Mouse (Mus musculus): ENCODE measurements around the gene Hmg20b. TPM values are rescaled to one million over a fixed set of nuclear protein-coding genes. Genes with fewer than 3 reads are reported as not detected.

Gene Hmg20b
- polyA plus RNA-seq (2014; fragmentation: Nextera tagmentation; extraction: Ambion mirVana): 30.6 and 36.5 TPM in 2 replicates

DNA sequence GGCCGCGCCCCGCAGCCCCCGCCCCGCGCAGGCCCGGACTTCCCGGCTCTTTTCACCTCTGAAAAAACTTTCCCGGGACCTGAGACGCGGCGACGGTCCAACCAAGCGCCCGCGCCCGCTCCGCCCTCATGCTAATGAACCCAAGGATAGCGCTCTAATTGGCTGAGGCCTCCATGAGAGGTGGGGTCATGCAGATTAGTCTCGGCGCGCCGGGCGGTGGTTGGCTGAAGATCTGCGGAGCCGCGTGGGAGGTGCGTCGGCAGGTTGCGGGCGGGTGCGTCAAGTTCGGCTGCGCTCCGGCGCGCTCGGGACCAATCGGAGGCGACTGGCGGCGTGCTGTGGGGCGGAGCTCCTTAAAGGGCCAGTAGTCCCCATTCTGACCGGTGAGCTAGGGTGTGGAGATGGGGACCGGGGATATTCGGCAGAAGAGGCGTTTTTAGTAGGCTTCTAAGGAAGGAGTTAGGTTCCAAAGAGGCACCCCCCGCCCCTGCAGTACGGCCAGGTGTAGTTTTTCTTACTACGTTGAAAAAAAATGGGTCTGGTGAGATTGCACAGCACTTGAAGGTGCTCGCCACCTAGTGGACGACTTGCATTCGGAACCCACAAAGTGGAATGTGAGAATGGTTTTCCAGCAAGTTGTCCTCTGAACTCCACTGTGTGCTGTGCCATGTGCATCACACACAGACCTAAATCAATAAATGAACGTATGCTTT, at the start of gene Hmg20b:
Gene Hmg20b, minus strand, starts transcription at position 130 of the 713 bp plus-strand sequence.
- H3K27ac ChIP-seq (replicated peaks; ENCODE audit: low read depth, low read length): peak within 1 kb of the TSS; percentile 27; the same call in 1 of the 2 replicates
- H3K4me2 ChIP-seq (ENCODE audit: low read length): peak within 1 kb of the TSS; percentile 92
- peak; percentile 97 for ATAC-seq (ENCODE audit: low FRiP score, low TSS enrichment)
- peaks cover 6% of the 10 kb centered on the region; the same call in 1 of the 2 replicates for H3K27me3 ChIP-seq (ENCODE audit: control insufficient read depth, insufficient read depth, low read length)
- H3K9ac ChIP-seq (replicated peaks; ENCODE audit: low read length): peak within 1 kb of the TSS; percentile 62
- DNase-seq: peak; percentile 99
- no peaks in the 10 kb centered on the region for H3K9me3 ChIP-seq (ENCODE audit: control insufficient read depth, low read length)
- peak within 1 kb of the TSS; percentile 60 for H3K4me3 ChIP-seq (replicated peaks; ENCODE audit: low read depth, low read length)
- peaks cover 11% of the 10 kb centered on the region for H3K4me1 ChIP-seq (ENCODE audit: control insufficient read depth, insufficient read depth, low read length)
- under 1% methylated on average over 54 of the region's 54 CpGs for WGBS
- H3K36me3 ChIP-seq (ENCODE audit: control insufficient read depth, insufficient read depth, low read length): no peaks in the 10 kb centered on the region

DNA sequence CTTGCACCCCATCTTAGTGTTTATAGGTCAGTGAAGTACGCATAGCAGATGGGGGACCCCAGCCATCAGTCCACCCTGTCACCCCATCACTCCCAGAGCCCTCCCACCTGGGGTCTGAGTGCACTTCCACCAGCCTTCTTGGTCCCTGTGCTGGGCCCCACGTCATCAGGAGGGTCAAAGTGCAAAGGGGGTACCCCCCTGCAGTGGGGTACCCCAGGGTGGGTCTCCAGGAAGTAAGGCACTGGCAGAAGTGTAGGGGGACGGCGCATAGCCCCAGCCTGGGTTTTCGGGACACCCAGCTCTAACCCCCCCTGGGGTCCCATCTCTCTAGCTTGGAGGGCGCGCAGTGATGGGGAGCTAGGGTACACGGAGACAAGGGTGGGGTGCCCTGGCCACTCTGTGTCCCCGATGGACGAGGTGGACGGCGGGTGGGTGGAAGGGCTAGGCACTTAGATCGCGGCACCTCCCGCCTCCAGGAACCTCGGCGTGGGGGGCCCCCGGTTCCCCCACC, 49.6 kb upstream of the Hmg20b start:
- no peak overlapping the region for H3K4me3 ChIP-seq (replicated peaks; ENCODE audit: low read depth, low read length)
- no peak overlapping the region; the same call in 1 of the 2 replicates for H3K9ac ChIP-seq (replicated peaks; ENCODE audit: low read length)
- H3K36me3 ChIP-seq (ENCODE audit: control insufficient read depth, insufficient read depth, low read length): peaks cover 26% of the 10 kb centered on the region

DNA sequence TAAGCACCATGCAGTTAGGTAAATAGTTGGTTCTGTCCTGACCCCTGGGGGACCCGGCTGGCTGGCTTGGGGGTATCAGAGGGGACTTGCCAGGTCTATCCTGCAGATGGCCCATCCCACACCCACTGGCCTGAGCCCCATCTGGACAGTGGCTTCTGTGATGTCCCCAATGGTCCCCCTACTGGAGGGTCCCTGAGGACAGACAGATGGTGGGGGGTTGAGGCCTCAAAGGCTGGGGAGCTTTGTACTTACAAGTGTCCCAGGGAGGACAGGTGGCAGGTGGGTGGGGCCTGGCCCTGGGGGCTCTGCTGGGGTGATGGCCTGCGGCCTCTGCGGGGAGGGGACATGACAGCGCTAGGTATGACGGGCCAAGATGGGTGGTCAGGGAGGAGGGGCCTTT, 49.0 kb upstream of the Hmg20b start:
- no peak overlapping the region for H3K4me2 ChIP-seq (ENCODE audit: low read length)
- no peak overlapping the region for H3K9ac ChIP-seq (replicated peaks; ENCODE audit: low read length)
- H3K27me3 ChIP-seq (ENCODE audit: control insufficient read depth, insufficient read depth, low read length): no peaks in the 10 kb centered on the region
- H3K27ac ChIP-seq (replicated peaks; ENCODE audit: low read depth, low read length): no peak overlapping the region
- H3K4me1 ChIP-seq (ENCODE audit: control insufficient read depth, insufficient read depth, low read length): peaks cover 27% of the 10 kb centered on the region
- ATAC-seq (ENCODE audit: low FRiP score, low TSS enrichment): no peak
- no peak for DNase-seq
- H3K36me3 ChIP-seq (ENCODE audit: control insufficient read depth, insufficient read depth, low read length): peaks cover 20% of the 10 kb centered on the region
- no peaks in the 10 kb centered on the region for H3K9me3 ChIP-seq (ENCODE audit: control insufficient read depth, low read length)
- no peak overlapping the region for H3K4me3 ChIP-seq (replicated peaks; ENCODE audit: low read depth, low read length)
- WGBS: 68% methylated on average over 5 of the region's 5 CpGs

More for the DNA sequence above, 49.6 kb upstream of the Hmg20b start:
- DNase-seq: no peak
- WGBS: 83% methylated on average over 18 of the region's 18 CpGs
- H3K27me3 ChIP-seq (ENCODE audit: control insufficient read depth, insufficient read depth, low read length): no peaks in the 10 kb centered on the region
- H3K27ac ChIP-seq (replicated peaks; ENCODE audit: low read depth, low read length): no peak overlapping the region
- no peaks in the 10 kb centered on the region for H3K9me3 ChIP-seq (ENCODE audit: control insufficient read depth, low read length)
- peak overlapping the region; percentile 27 for H3K4me2 ChIP-seq (ENCODE audit: low read length)
- ATAC-seq (ENCODE audit: low FRiP score, low TSS enrichment): no peak
- H3K4me1 ChIP-seq (ENCODE audit: control insufficient read depth, insufficient read depth, low read length): peaks cover 27% of the 10 kb centered on the region

DNA sequence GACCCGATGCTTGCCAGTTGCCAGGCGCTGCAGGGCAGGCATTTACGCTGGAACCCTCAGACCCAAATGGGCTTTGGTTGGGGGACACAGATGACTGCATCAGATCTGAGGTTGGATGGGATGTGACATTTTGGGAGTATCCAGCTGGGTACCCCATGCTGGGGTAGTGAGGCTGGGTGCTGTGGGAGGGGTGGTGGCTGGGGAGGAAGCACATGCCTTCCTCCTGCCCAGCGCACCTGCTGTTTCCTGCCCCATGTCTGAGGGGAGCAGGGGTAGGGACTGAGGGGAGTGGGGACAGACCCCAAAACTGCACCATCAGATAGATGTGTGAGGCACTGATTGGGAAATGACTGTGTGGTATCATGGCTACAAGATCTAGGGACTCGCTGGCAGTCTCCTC, 46.5 kb upstream of the Hmg20b start:
- DNase-seq: no peak
- no peaks in the 10 kb centered on the region for H3K27me3 ChIP-seq (ENCODE audit: control insufficient read depth, insufficient read depth, low read length)
- peaks cover 14% of the 10 kb centered on the region for H3K36me3 ChIP-seq (ENCODE audit: control insufficient read depth, insufficient read depth, low read length)
- no peak for ATAC-seq (ENCODE audit: low FRiP score, low TSS enrichment)
- H3K27ac ChIP-seq (replicated peaks; ENCODE audit: low read depth, low read length): no peak overlapping the region
- no peak overlapping the region for H3K4me3 ChIP-seq (replicated peaks; ENCODE audit: low read depth, low read length)
- peaks cover 18% of the 10 kb centered on the region for H3K4me1 ChIP-seq (ENCODE audit: control insufficient read depth, insufficient read depth, low read length)
- H3K9ac ChIP-seq (replicated peaks; ENCODE audit: low read length): no peak overlapping the region
- no peak overlapping the region for H3K4me2 ChIP-seq (ENCODE audit: low read length)
- WGBS: 46% methylated on average over 5 of the region's 5 CpGs
- no peaks in the 10 kb centered on the region for H3K9me3 ChIP-seq (ENCODE audit: control insufficient read depth, low read length)

DNA sequence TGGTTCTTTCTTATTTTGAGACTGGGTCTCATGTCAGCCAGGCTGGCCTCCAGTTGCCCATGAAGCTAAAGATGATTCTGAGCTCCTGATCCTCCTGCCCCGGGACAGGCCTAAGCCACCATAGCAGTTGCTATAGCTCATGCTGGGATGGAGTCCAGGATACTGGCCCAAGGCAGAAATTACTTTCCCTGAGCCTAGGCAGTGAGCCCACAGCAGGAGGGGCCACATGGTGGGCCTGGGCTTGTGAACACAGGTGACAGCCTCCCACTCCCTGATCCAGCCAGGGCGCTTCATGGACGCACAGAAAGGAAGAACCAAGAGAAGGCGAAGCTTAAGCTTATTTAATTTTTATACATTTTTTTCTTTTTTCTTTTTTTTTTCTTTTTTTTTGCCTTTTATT, 45.6 kb upstream of the Hmg20b start:
- 83% methylated on average over 4 of the region's 4 CpGs for WGBS
- Histone ChIP-seq H3K27me3 (ENCODE audit: control insufficient read depth, insufficient read depth, low read length) (no peaks in the 10 kb centered on the region), H3K4me3 (replicated peaks; ENCODE audit: low read depth, low read length) (no peak overlapping the region), H3K4me2 (ENCODE audit: low read length) (no peak overlapping the region), H3K4me1 (ENCODE audit: control insufficient read depth, insufficient read depth, low read length) (peaks cover 9% of the 10 kb centered on the region; the same call in 1 of the 2 replicates), H3K27ac (replicated peaks; ENCODE audit: low read depth, low read length) (no peak overlapping the region), H3K9me3 (ENCODE audit: control insufficient read depth, low read length) (no peaks in the 10 kb centered on the region), H3K36me3 (ENCODE audit: control insufficient read depth, insufficient read depth, low read length) (peaks cover 14% of the 10 kb centered on the region), H3K9ac (replicated peaks; ENCODE audit: low read length) (no peak overlapping the region)
- ATAC-seq (ENCODE audit: low FRiP score, low TSS enrichment) (no peak), DNase-seq (no peak)

DNA sequence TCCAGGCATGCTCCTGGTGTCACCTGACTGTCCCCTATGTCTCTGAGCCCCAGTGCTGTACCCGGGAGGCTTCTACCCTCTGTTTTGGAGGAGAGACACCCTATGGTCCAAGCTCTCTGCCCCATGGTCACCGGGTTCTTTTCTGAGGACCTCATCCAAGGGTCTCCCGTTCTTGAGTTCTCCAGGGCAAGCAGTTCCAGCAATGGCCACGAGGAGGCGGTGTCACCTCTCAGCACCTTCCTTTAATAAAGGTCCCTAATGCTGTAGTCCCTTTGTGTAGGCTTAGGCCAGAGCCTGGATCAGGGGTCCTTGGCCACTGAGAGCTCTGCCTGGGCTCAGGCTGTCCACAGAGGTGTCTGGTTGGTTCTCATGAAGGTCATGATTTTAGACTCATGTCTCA, 44.8 kb upstream of the Hmg20b start:
- DNase-seq (peak; percentile 77), ATAC-seq (ENCODE audit: low FRiP score, low TSS enrichment) (no peak)
- H3K27me3 ChIP-seq (ENCODE audit: control insufficient read depth, insufficient read depth, low read length): no peaks in the 10 kb centered on the region
- no peaks in the 10 kb centered on the region for H3K9me3 ChIP-seq (ENCODE audit: control insufficient read depth, low read length)
- no peak overlapping the region for H3K9ac ChIP-seq (replicated peaks; ENCODE audit: low read length)
- no peak overlapping the region for H3K4me3 ChIP-seq (replicated peaks; ENCODE audit: low read depth, low read length)
- peaks cover 8% of the 10 kb centered on the region; the same call in 1 of the 2 replicates for H3K4me1 ChIP-seq (ENCODE audit: control insufficient read depth, insufficient read depth, low read length)
- H3K4me2 ChIP-seq (ENCODE audit: low read length): no peak overlapping the region
- H3K27ac ChIP-seq (replicated peaks; ENCODE audit: low read depth, low read length): no peak overlapping the region
- H3K36me3 ChIP-seq (ENCODE audit: control insufficient read depth, insufficient read depth, low read length): peaks cover 9% of the 10 kb centered on the region
- 22% methylated on average over 5 of the region's 5 CpGs for WGBS

DNA sequence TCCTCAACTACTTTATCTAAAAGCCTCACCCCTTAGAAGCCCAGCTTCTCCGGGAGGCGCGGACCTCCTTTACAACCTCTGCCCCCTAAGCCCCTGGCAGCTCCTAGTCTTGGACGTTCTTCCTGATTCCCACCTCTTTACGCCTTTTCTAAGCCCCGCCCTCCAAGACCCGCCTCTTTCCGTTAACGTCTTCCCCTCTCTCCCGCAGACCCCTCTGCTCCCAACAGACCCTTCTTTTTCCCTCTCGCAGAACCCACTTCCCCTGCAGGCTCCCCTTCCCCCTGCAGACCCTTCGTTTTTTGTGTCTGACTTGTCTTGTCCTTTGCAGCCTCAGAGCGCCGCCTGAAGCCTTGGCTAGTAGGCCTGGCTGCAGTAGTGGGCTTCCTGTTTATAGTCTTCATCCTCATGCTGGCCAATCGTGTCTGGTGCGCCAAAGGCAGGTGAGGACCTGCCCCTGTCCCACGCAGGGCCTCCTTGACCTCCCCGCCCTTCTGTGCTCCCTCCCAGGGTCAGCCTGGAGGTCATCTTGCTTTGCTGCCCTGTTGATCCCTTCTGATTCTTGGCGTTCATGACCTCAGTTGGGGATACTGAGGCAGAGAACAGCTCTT, 43.3 kb upstream of the Hmg20b start:
- Histone ChIP-seq H3K9ac (replicated peaks; ENCODE audit: low read length) (no peak overlapping the region; the same call in 1 of the 2 replicates), H3K4me2 (ENCODE audit: low read length) (peak overlapping the region; percentile 28), H3K27me3 (ENCODE audit: control insufficient read depth, insufficient read depth, low read length) (no peaks in the 10 kb centered on the region), H3K4me1 (ENCODE audit: control insufficient read depth, insufficient read depth, low read length) (peaks cover 8% of the 10 kb centered on the region; the same call in 1 of the 2 replicates), H3K9me3 (ENCODE audit: control insufficient read depth, low read length) (no peaks in the 10 kb centered on the region), H3K4me3 (replicated peaks; ENCODE audit: low read depth, low read length) (no peak overlapping the region), H3K27ac (replicated peaks; ENCODE audit: low read depth, low read length) (no peak overlapping the region), H3K36me3 (ENCODE audit: control insufficient read depth, insufficient read depth, low read length) (peaks cover 8% of the 10 kb centered on the region)
- ATAC-seq (ENCODE audit: low FRiP score, low TSS enrichment) (no peak), DNase-seq (no peak)
- WGBS: 7% methylated on average over 19 of the region's 19 CpGs

DNA sequence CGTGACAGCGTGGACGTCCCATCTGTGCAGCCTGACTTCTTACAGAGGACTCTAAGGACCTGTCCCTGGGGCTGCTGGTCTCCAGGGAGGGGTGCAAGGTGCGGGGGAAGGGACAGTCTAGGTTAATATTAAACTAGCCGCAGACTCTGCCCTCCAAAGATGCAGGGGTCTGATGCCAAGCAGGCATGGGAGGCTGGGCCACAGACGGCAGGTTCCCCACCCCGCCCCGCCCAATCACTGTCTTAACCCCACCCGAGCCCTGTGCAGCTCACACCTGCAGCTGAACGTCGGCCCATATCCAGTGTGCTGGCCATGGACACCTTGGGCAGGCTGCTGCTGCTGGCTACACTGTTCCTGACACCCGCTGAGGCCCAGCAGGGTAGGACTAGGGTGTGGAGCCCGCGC, 42.5 kb upstream of the Hmg20b start, which contains the start of gene Smim24:
Gene Smim24, plus strand, starts transcription at position 271 of the 405 bp plus-strand sequence.
- Histone ChIP-seq H3K9me3 (ENCODE audit: control insufficient read depth, low read length) (no peaks in the 10 kb centered on the region), H3K27ac (replicated peaks; ENCODE audit: low read depth, low read length) (no peak within 1 kb of the TSS), H3K4me2 (ENCODE audit: low read length) (peak within 1 kb of the TSS; percentile 28), H3K9ac (replicated peaks; ENCODE audit: low read length) (no peak within 1 kb of the TSS; the same call in 1 of the 2 replicates), H3K36me3 (ENCODE audit: control insufficient read depth, insufficient read depth, low read length) (peaks cover 15% of the 10 kb centered on the region), H3K27me3 (ENCODE audit: control insufficient read depth, insufficient read depth, low read length) (no peaks in the 10 kb centered on the region), H3K4me3 (replicated peaks; ENCODE audit: low read depth, low read length) (no peak within 1 kb of the TSS), H3K4me1 (ENCODE audit: control insufficient read depth, insufficient read depth, low read length) (peaks cover 8% of the 10 kb centered on the region; the same call in 1 of the 2 replicates)
- ATAC-seq (ENCODE audit: low FRiP score, low TSS enrichment) (no peak), DNase-seq (no peak)
- WGBS: 71% methylated on average over 14 of the region's 14 CpGs
